Mouse (Mus musculus) hindbrain, embryonic 15.5 days (tissue): ENCODE measurements at regions not wholly inside any gene's neighbourhood (a gene's known extent, or its start where the extent isn't known, plus 50 kb on each side); places are given as distances from the start of the nearest gene placed in this dataset.
"Not testable (repeated sequence)": the region's sequence is repeated elsewhere in the genome, so short reads cannot be mapped to it uniquely, and the experiment has no call there.

Source experiments
- ATAC-seq: fragments of 200-750 bp; cut with Nextera tagmentation; 2 replicates; pipeline ENCODE4 v1.8.0; 2017; ENCODE audit warnings: low read depth, moderate number of reproducible peaks, moderate TSS enrichment; ENCODE audit not compliant: low FRiP score
- H3K27ac ChIP-seq: fragments of 300-500 bp; sonication (generic); replicated peaks from 2 replicates; pipeline ENCODE4 v1.5.1; 2015; ENCODE audit warnings: mild to moderate bottlenecking, inconsistent platforms
- H3K27me3 ChIP-seq: fragments of 300-500 bp; sonication (generic); 2 replicates; pipeline ENCODE4 v1.6.1; 2015; ENCODE audit warnings: control low read depth, inconsistent platforms
- H3K36me3 ChIP-seq: fragments of 300-500 bp; sonication (generic); 2 replicates; pipeline ENCODE4 v1.6.1; 2015; ENCODE audit warnings: control low read depth, inconsistent platforms
- H3K4me1 ChIP-seq: fragments of 300-500 bp; sonication (generic); replicated peaks from 2 replicates; pipeline ENCODE4 v1.6.1; 2015; ENCODE audit warnings: control low read depth, inconsistent platforms
- H3K4me2 ChIP-seq: fragments of 300-500 bp; sonication (generic); 2 replicates; pipeline ENCODE4 v1.6.1; 2015; ENCODE audit warnings: moderate library complexity, mild to moderate bottlenecking, inconsistent platforms
- H3K4me3 ChIP-seq: fragments of 300-500 bp; sonication (generic); 2 replicates; pipeline ENCODE4 v1.5.1; 2015; ENCODE audit warnings: mild to moderate bottlenecking, inconsistent platforms
- H3K9ac ChIP-seq: fragments of 300-500 bp; sonication (generic); 2 replicates; pipeline ENCODE4 v1.6.1; 2015; ENCODE audit warnings: inconsistent platforms
- H3K9me3 ChIP-seq: fragments of 300-500 bp; sonication (generic); 2 replicates; pipeline ENCODE4 v1.6.1; 2016; ENCODE audit warnings: control low read depth, inconsistent platforms
- WGBS: fragments of 180-500 bp; shearing (Covaris S2); methylation state at CpG from one replicate; pipeline ENCODE4 v1.1.7; 2015; 5-methylcytosine and 5-hydroxymethylcytosine counted together

- Histone ChIP-seq H3K4me3 (no peak overlapping the region), H3K36me3 (no peaks in the 10 kb centered on the region), H3K9me3 (no peaks in the 10 kb centered on the region), H3K4me2 (no peak overlapping the region), H3K27ac (no peak overlapping the region), H3K9ac (no peak overlapping the region), H3K4me1 (no peaks in the 10 kb centered on the region; the same call in 1 of the 2 replicates), H3K27me3 (no peaks in the 10 kb centered on the region)
- no peak for ATAC-seq
- WGBS = 73% methylated on average over 3 of the region's 3 CpGs
Observed at GRCm38 (mm10) chr16:50533881-50534280, 57.1 kb downstream of the Ccdc54 start.

- peak; percentile 66 for ATAC-seq
- peak overlapping the region; percentile 77 for H3K4me3 ChIP-seq
- peak overlapping the region; percentile 93 for H3K27ac ChIP-seq
- H3K4me2 ChIP-seq = peak overlapping the region; percentile 99
- H3K9me3 ChIP-seq = no peaks in the 10 kb centered on the region
- H3K9ac ChIP-seq = peak overlapping the region; percentile 86
- WGBS = under 1% methylated on average over 46 of the region's 46 CpGs
- H3K36me3 ChIP-seq = no peaks in the 10 kb centered on the region
- no peaks in the 10 kb centered on the region; the same call in 1 of the 2 replicates for H3K4me1 ChIP-seq
- H3K27me3 ChIP-seq = no peaks in the 10 kb centered on the region
Observed at GRCm38 (mm10) chr16:50529511-50530416, 61.2 kb downstream of the Ccdc54 start.

- Histone ChIP-seq H3K27ac (peak overlapping the region; percentile 93), H3K36me3 (no peaks in the 10 kb centered on the region), H3K27me3 (no peaks in the 10 kb centered on the region), H3K9me3 (no peaks in the 10 kb centered on the region), H3K4me2 (peak overlapping the region; percentile 99), H3K4me3 (peak overlapping the region; percentile 77), H3K9ac (peak overlapping the region; percentile 86), H3K4me1 (no peaks in the 10 kb centered on the region; the same call in 1 of the 2 replicates)
- WGBS = under 1% methylated on average over 79 of the region's 81 CpGs
- ATAC-seq = peak; percentile 88
Observed at GRCm38 (mm10) chr16:50528677-50529510, 62.1 kb downstream of the Ccdc54 start.

- ATAC-seq = peak; percentile 60
- peak overlapping the region; percentile 99 for H3K4me2 ChIP-seq
- no peaks in the 10 kb centered on the region for H3K9me3 ChIP-seq
- no peaks in the 10 kb centered on the region for H3K27me3 ChIP-seq
- H3K9ac ChIP-seq = peak overlapping the region; percentile 86
- no peaks in the 10 kb centered on the region; the same call in 1 of the 2 replicates for H3K4me1 ChIP-seq
- peak overlapping the region; percentile 77 for H3K4me3 ChIP-seq
- no peaks in the 10 kb centered on the region for H3K36me3 ChIP-seq
- peak overlapping the region; percentile 93 for H3K27ac ChIP-seq
- WGBS = 2% methylated on average over 9 of the region's 9 CpGs
Observed at GRCm38 (mm10) chr16:50528355-50528676, 62.6 kb downstream of the Ccdc54 start.

- H3K27ac ChIP-seq, H3K27me3 ChIP-seq, H3K36me3 ChIP-seq, H3K9me3 ChIP-seq, H3K4me2 ChIP-seq, ATAC-seq, H3K9ac ChIP-seq, H3K4me3 ChIP-seq, H3K4me1 ChIP-seq: not testable (repeated sequence)
- WGBS = 80% methylated on average over 5 of the region's 5 CpGs
Observed at GRCm38 (mm10) chr16:50526930-50527329, 64.0 kb downstream of the Ccdc54 start.

GRCm38 (mm10) chr16:50525934-50526366, 65.0 kb downstream of the Ccdc54 start:
- Histone ChIP-seq H3K4me2 (no peak overlapping the region), H3K4me1 (no peaks in the 10 kb centered on the region; the same call in 1 of the 2 replicates), H3K27ac (no peak overlapping the region), H3K9me3 (no peaks in the 10 kb centered on the region), H3K4me3 (no peak overlapping the region), H3K27me3 (no peaks in the 10 kb centered on the region), H3K36me3 (no peaks in the 10 kb centered on the region), H3K9ac (no peak overlapping the region)
- ATAC-seq = no peak
- 92% methylated on average over 11 of the region's 11 CpGs for WGBS

GRCm38 (mm10) chr16:50525504-50525903, 65.5 kb downstream of the Ccdc54 start:
- Histone ChIP-seq H3K36me3 (no peaks in the 10 kb centered on the region), H3K9me3 (no peaks in the 10 kb centered on the region), H3K4me2 (no peak overlapping the region), H3K27ac (no peak overlapping the region), H3K4me1 (no peaks in the 10 kb centered on the region; the same call in 1 of the 2 replicates), H3K27me3 (no peaks in the 10 kb centered on the region), H3K4me3 (no peak overlapping the region), H3K9ac (no peak overlapping the region)
- ATAC-seq = no peak
- 92% methylated on average over 9 of the region's 9 CpGs for WGBS

- H3K4me1 ChIP-seq = no peaks in the 10 kb centered on the region
- no peaks in the 10 kb centered on the region for H3K27me3 ChIP-seq
- H3K36me3 ChIP-seq = no peaks in the 10 kb centered on the region
- H3K27ac ChIP-seq = no peak overlapping the region
- H3K4me2 ChIP-seq = no peak overlapping the region
- no peak overlapping the region for H3K9ac ChIP-seq
- H3K4me3 ChIP-seq = no peak overlapping the region
- 76% methylated on average over 10 of the region's 10 CpGs for WGBS
- ATAC-seq = no peak
- H3K9me3 ChIP-seq = no peaks in the 10 kb centered on the region
Observed at GRCm38 (mm10) chr16:50519610-50520009, 71.3 kb downstream of the Ccdc54 start.

GRCm38 (mm10) chr16:50516579-50516978, 74.4 kb downstream of the Ccdc54 start:
- no peaks in the 10 kb centered on the region for H3K4me1 ChIP-seq
- H3K4me2 ChIP-seq = no peak overlapping the region
- ATAC-seq = no peak
- H3K27ac ChIP-seq = no peak overlapping the region
- H3K4me3 ChIP-seq = no peak overlapping the region
- 82% methylated on average over 11 of the region's 11 CpGs for WGBS
- no peaks in the 10 kb centered on the region for H3K27me3 ChIP-seq
- H3K9ac ChIP-seq = no peak overlapping the region
- H3K36me3 ChIP-seq = no peaks in the 10 kb centered on the region
- no peaks in the 10 kb centered on the region for H3K9me3 ChIP-seq

- Histone ChIP-seq H3K36me3 (no peaks in the 10 kb centered on the region), H3K4me3 (no peak overlapping the region), H3K4me1 (no peaks in the 10 kb centered on the region), H3K27ac (no peak overlapping the region), H3K4me2 (no peak overlapping the region), H3K9me3 (no peaks in the 10 kb centered on the region), H3K27me3 (no peaks in the 10 kb centered on the region), H3K9ac (no peak overlapping the region)
- 96% methylated on average over 8 of the region's 8 CpGs for WGBS
- ATAC-seq = no peak
Observed at GRCm38 (mm10) chr16:50515039-50515438, 75.9 kb downstream of the Ccdc54 start.

GRCm38 (mm10) chr16:50512080-50512479, 78.9 kb downstream of the Ccdc54 start:
- Histone ChIP-seq H3K27ac (no peak overlapping the region), H3K36me3 (no peaks in the 10 kb centered on the region), H3K9ac (no peak overlapping the region), H3K9me3 (no peaks in the 10 kb centered on the region), H3K4me2 (no peak overlapping the region), H3K4me1 (no peaks in the 10 kb centered on the region), H3K4me3 (no peak overlapping the region), H3K27me3 (no peaks in the 10 kb centered on the region)
- no peak for ATAC-seq
- WGBS = 62% methylated on average over 3 of the region's 3 CpGs

- Histone ChIP-seq H3K4me2 (no peak overlapping the region), H3K4me1 (no peaks in the 10 kb centered on the region), H3K9me3 (no peaks in the 10 kb centered on the region), H3K9ac (no peak overlapping the region), H3K4me3 (no peak overlapping the region), H3K27me3 (no peaks in the 10 kb centered on the region), H3K27ac (no peak overlapping the region), H3K36me3 (no peaks in the 10 kb centered on the region)
- ATAC-seq = no peak
- WGBS = 47% methylated on average over 4 of the region's 4 CpGs
Observed at GRCm38 (mm10) chr16:50509529-50509895, 77.3 kb upstream of the Bbx start.
